Mouse (Mus musculus) kidney, adult 2 months (tissue): Measurements from ENCODE around the gene Ubtf.

Experiments
- CTCF ChIP-seq: fragments of 200-500 bp; conservative IDR thresholded peaks from 2 replicates; pipeline ENCODE4 v1.5.1; 2011; ENCODE audit warnings: low read depth, mild to moderate bottlenecking, control low read depth, low read length, moderate library complexity, mixed read lengths; ENCODE audit not compliant: insufficient read depth, insufficient read length
- POLR2A ChIP-seq: fragments of 200-500 bp; IDR thresholded peaks from one replicate; pipeline ENCODE4 v1.6.1; 2011; ENCODE audit warnings: low read depth, low read length, control low read depth

DNA sequence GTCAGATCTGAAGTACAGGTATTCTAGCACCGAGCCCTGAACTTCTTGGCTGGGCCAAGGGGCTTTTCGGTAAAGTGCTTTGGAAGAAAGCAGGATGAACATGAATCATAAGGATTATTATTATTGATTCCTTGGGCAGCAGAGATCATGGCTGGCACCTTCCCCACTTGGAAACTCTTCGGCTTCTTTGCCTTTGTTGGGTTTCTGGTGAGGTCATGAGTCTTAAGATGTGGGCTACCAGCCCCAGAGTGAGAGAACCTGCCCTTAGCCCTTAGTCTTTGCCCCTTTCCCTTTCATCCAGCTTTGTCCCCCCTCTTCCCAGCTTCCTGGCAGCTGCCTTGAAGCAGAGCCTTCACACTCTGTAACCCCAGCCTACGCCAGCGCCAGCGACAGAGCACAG lies 2.4 kb upstream of the Ubtf start:
- no peak for TF ChIP-seq CTCF
- no peak for TF ChIP-seq POLR2A
